Mouse (Mus musculus) thymus, adult 2 months (tissue): ENCODE measurements around the gene Sdhaf1.

Experiments used
- CTCF ChIP-seq: fragments of 200-500 bp; IDR thresholded peaks from 2 replicates; pipeline ENCODE4 v1.5.1; 2012; ENCODE audit warnings: mild to moderate bottlenecking, control low read depth, low read length, moderate library complexity, borderline replicate concordance; ENCODE audit not compliant: control insufficient read depth, poor library complexity, insufficient read depth; ENCODE audit errors: extremely low read depth
- POLR2A ChIP-seq: fragments of 200-500 bp; IDR thresholded peaks from 2 replicates; pipeline ENCODE4 v1.6.1; 2012; ENCODE audit warnings: mild to moderate bottlenecking, low read length, control low read depth, moderate library complexity; ENCODE audit not compliant: control insufficient read depth, poor library complexity, insufficient read depth; ENCODE audit errors: extremely low read depth

DNA sequence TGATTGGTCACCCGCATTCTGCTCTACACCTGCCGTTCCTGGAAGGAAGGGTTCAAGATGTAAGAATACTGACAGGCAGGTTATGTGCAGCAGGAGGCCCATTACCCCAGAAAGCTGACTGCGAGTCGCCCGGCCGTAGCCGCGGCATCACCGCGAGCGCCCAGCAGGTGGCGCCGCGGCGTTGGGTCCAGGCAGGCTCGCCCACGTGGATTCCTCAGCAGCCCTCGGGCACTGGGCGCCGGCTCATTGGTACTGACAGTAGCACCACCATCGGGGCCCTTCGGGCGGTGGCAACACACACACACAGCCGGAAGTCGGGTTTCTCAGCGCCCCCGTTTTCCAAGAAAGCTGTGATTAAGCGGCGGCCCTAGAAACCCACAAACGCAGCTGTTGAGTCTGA is 24.1 kb upstream of the Sdhaf1 start:
- no peak for TF ChIP-seq POLR2A
- TF ChIP-seq CTCF = peak; percentile 99
